Mouse (Mus musculus) cerebellum, adult 2 months (tissue): ENCODE data around the gene Mrpl51. TPM values are rescaled to one million over a fixed set of nuclear protein-coding genes. Genes with fewer than 3 reads are reported as not detected.

Experiments used
- DNase-seq, 2 experiments: peaks; one replicate each; pipeline ENCODE4 v3.0.0; 2021
- H3K27ac ChIP-seq: fragments of 200-500 bp; 2 replicates; pipeline ENCODE4 v1.5.1; 2012; ENCODE audit warnings: low read length, control low read depth, inconsistent platforms; ENCODE audit not compliant: insufficient read depth
- H3K27me3 ChIP-seq: fragments of 200-500 bp; 2 replicates; pipeline ENCODE4 v1.6.1; 2012; ENCODE audit warnings: inconsistent platforms, mild to moderate bottlenecking, low read length, moderate library complexity; ENCODE audit not compliant: control insufficient read depth, insufficient read depth
- H3K4me1 ChIP-seq: fragments of 200-500 bp; 2 replicates; pipeline ENCODE4 v1.6.1; 2011; ENCODE audit warnings: low read length; ENCODE audit not compliant: control insufficient read depth, insufficient read depth
- H3K4me3 ChIP-seq: fragments of 200-500 bp; replicated peaks from 2 replicates; pipeline ENCODE3; 2011; ENCODE audit warnings: mild to moderate bottlenecking, low read depth, low read length, control low read depth; ENCODE audit not compliant: insufficient read depth
- CTCF ChIP-seq: fragments of 200-500 bp; IDR thresholded peaks from 2 replicates; pipeline ENCODE4 v1.5.1; 2011; ENCODE audit warnings: low read depth, mild to moderate bottlenecking, control low read depth, low read length, moderate library complexity, borderline replicate concordance; ENCODE audit not compliant: insufficient read depth
- POLR2A ChIP-seq: fragments of 200-500 bp; IDR thresholded peaks from 2 replicates; pipeline ENCODE4 v1.6.1; 2011; ENCODE audit warnings: low read length, control low read depth, borderline replicate concordance; ENCODE audit not compliant: insufficient read depth
- WGBS: fragments of 180-500 bp; shearing (Covaris S2); methylation state at CpG from one replicate; pipeline ENCODE4 v1.1.7; 2018; 5-methylcytosine and 5-hydroxymethylcytosine counted together
- polyA plus RNA-seq: library from polyadenylated mRNA; depleted of rRNA; stranded (reverse); fragments of >200 nt; gene quantifications from 2 replicates; pipeline ENCODE4 v1.2.3, GENCODE M21; 2012; rRNA removed

Mrpl51 gene
- polyA plus RNA-seq, 1 experiment = 70.4 TPM

DNA sequence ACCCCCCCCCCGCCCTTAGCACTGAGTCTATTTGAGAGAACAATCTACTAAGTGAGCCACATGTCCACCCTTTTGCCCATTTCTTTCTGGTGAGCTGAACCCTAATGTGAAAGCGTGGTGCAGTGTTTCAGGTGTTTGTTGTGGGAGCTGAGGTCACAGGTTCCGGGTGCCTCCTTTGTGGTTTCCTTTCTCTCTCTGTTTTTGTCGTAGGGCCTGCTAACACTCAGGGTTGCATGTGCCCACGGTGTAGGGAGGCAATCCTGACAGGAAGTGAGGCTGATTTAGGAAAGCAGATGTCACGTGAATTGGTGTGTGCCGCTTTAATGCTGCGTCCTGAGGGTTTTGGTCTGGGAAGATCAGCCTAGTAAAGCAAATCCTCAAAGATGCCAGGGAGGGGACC, 50.0 kb downstream of the Mrpl51 start:
- 84% methylated on average over 8 of the region's 8 CpGs for WGBS

DNA sequence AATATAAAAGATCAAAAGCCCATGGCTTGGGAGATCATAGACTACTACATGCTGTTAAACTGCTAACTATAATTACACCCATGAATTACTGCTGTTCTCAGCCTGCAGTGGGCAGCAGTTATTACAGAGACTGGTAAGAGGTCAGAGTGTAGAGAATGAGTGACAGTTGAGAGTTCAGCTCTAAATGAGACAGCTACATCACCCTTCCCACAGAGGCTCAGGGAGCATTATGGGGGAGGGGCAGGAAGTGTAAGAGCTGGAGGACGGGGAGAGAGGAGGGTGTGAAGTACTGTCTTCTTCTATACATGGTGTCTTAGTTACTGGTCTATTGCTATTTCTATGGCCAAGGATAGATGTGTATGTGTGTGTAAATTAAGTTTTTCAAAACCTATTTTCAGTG, 53.0 kb downstream of the Mrpl51 start:
- Histone ChIP-seq H3K27me3 (no peaks in the 10 kb centered on the region), H3K27ac (no peak overlapping the region), H3K4me3 (no peak overlapping the region), H3K4me1 (peaks cover 3% of the 10 kb centered on the region; the same call in 1 of the 2 replicates)
- no peak for DNase-seq
- 75% methylated on average over 1 of the region's 1 CpGs for WGBS
- TF ChIP-seq CTCF (no peak), POLR2A (no peak)

More for the DNA sequence above, 50.0 kb downstream of the Mrpl51 start:
- DNase-seq = no peak
- Histone ChIP-seq H3K27ac (no peak overlapping the region), H3K27me3 (no peaks in the 10 kb centered on the region), H3K4me3 (no peak overlapping the region), H3K4me1 (peaks cover 3% of the 10 kb centered on the region; the same call in 1 of the 2 replicates)
- TF ChIP-seq CTCF (no peak), POLR2A (no peak)

Other genes with a start within 250 kb of the Mrpl51 start
- gene Cops7a, start 226.3 kb upstream of the Mrpl51 start, polyA plus RNA-seq = 276 and 289 TPM in 2 replicates
- gene Pianp, start 195.1 kb upstream of the Mrpl51 start, polyA plus RNA-seq = 104 and 109 TPM in 2 replicates
- 57.3 and 64.8 TPM in 2 replicates for gene Zfp384, start 182.7 kb upstream of the Mrpl51 start, polyA plus RNA-seq
- gene Ing4, start 152.0 kb upstream of the Mrpl51 start, polyA plus RNA-seq = 75.7 and 80.2 TPM in 2 replicates
- 23.7 and 24.8 TPM in 2 replicates for gene Acrbp, start 142.1 kb upstream of the Mrpl51 start, polyA plus RNA-seq
- gene Lpar5, start 123.9 kb upstream of the Mrpl51 start, polyA plus RNA-seq = 0.57 and 0.84 TPM in 2 replicates
- 110 and 112 TPM in 2 replicates for gene Chd4, start 95.8 kb upstream of the Mrpl51 start, polyA plus RNA-seq
- 24.5 and 24.9 TPM in 2 replicates for gene Nop2, start 59.9 kb upstream of the Mrpl51 start, polyA plus RNA-seq
- gene Iffo1, start 46.6 kb upstream of the Mrpl51 start, polyA plus RNA-seq = 95.4 and 96.0 TPM in 2 replicates
- 5,061 and 5,782 TPM in 2 replicates for gene Gapdh, start 25.3 kb upstream of the Mrpl51 start, polyA plus RNA-seq
- gene Ncapd2, start 100 bp upstream of the Mrpl51 start, polyA plus RNA-seq = 80.8 and 85.4 TPM in 2 replicates
- gene Vamp1, start 23.8 kb downstream of the Mrpl51 start, polyA plus RNA-seq = 556 and 718 TPM in 2 replicates
- 6.3 TPM in 2 replicates for gene Tapbpl, start 40.1 kb downstream of the Mrpl51 start, polyA plus RNA-seq
- gene Cd27, start 45.2 kb downstream of the Mrpl51 start, polyA plus RNA-seq = 0.13 TPM in 1 of 2 replicates, not detected in the other
- gene Tuba3a, start 94.2 kb downstream of the Mrpl51 start, polyA plus RNA-seq = not detected in 2 replicates
- gene Ltbr, start 122.1 kb downstream of the Mrpl51 start, polyA plus RNA-seq = 12.1 and 12.5 TPM in 2 replicates
- 0.67 and 0.74 TPM in 2 replicates for gene Scnn1a, start 128.9 kb downstream of the Mrpl51 start, polyA plus RNA-seq
- gene Tnfrsf1a, start 157.6 kb downstream of the Mrpl51 start, polyA plus RNA-seq = 11.4 and 11.8 TPM in 2 replicates
- 0.06 and 0.10 TPM in 2 replicates for gene Plekhg6, start 189.0 kb downstream of the Mrpl51 start, polyA plus RNA-seq